Mouse (Mus musculus) MN1 (cell line): ENCODE data around the gene Trpc4ap.
"Not testable (repeated sequence)": the region's sequence is repeated elsewhere in the genome, so short reads cannot be mapped to it uniquely, and the experiment has no call there.

Experiments used
- DNase-seq: peaks from one replicate; pipeline ENCODE4 v3.0.0-alpha.2; 2016; ENCODE audit warnings: low spot score

Trpc4ap gene

DNA sequence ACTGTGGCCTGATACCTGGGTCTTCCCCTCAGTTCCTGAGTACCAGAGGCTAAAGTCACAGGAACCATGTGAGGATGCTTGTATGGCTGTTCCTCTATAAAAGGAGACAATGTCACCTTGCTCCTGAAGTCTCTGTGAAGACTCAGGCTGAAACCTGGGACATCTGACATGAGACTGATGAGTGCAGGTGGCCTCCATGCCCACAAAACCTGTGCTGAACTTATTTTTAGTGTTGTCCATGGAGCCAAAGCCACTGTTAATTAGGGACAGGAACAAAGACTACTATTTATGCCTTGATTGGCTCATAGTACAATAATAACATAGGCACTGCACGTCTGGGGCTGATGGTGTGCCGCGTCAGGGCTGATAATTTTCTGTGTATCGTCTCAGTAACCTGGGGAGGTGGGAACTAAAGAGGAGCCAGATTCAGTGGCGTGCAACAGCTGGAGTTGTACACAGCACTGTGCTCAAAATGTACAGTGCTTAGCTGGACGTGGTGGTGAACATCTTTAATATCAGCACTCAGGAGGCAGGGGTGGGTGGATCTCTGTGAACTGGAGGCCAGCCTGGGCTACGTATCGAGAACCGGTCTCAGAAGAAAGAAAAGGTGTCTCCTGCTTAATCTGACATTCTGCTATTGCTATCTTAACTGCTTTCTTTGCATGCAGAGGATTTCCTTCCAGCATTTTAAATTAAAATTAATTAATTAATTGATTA, 80.2 kb downstream of the Trpc4ap start:
- no peak for DNase-seq

DNA sequence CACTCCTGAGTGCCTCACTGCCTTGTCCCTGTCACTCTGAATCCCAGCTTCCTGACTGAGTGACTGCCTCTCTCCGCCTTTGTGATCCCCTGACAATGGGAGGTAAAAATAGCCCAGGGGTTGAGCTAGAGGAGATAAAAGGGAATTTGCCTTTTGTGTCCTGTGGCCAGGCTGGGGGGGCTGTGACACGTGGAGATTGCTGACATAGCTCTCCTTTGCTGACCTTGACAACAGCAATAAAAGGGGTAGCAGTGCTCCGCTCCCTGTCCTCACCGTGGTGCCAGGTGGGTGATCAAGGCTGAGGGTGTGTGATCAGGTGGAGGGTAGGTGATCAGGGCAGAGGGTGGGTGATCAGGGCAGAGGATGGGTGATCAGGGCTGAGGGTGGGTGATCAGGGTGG, 81.2 kb downstream of the Trpc4ap start, which contains the start of gene Myh7b:
Myh7b (plus strand) TSS at position 235 of the 400 bp plus-strand sequence.
- no peak for DNase-seq

DNA sequence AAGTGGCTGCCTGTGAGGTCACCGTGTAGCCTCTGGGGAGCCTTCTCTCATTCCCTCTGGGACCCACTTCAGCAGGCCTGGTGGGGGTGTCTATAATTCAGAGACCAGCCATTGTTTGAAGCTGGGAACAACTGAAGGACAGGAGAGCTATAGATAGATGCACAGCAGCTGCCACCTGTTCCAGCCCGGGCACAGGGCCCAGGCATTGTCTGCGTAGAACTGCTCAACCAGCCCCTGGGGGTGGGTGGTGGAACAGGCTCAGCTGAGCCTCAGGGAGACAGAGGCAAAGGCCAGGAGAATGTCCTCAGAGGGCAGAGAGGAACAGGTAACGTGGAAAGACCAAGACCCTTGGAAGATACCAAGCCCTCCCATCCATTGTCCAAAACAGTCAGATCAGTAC, 85.8 kb downstream of the Trpc4ap start:
- no peak for DNase-seq

DNA sequence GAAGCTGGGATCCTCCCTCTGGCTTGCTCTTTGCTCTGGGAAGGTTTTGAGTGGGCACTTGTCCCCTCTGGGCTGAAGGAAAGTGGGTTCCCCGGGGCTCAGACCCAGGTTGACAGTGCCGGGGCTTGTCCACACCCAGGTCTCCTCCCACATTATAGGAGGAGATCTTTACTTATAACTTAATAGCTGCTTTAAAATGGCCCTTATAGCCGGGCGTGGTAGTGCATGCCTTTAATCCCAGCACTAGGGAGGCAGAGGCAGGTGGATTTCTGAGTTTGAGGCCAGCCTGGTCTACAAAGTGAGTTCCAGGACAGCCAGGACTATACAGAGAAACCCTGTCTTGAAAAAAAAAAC, 87.0 kb downstream of the Trpc4ap start:
- not testable (repeated sequence) for DNase-seq

DNA sequence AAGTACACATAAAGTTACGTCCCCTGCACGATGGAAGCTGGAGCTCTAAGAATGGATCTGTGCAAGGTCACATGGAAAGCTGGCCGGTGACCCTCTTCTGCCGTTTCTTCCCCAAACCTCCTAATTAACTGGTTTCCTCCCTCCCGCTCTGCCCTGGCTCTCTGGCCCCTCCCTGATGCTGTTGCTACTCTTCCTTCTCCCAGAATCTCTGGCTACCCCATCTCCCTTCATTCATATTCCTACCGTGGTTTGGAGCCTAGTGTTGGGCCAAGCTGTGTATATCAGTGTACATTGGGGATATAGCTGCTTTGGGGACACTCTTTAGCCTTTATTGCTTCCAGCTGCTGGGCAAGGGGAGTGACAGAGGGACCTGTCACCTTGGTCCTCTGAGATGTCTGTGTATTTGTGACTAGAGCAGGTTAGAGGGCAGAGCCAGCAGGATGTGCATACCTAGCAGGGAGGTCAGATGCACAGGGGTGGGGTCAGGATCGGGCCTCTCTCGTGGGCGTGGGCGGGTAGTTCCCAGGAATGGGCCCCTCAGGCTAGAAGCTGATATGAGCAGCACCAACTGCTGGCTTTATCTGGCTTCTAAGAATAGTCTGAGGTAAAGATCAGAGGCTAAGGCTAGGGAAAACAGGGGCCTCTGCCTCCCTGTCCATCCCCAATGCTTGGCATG, 87.5 kb downstream of the Trpc4ap start:
- DNase-seq: no peak

DNA sequence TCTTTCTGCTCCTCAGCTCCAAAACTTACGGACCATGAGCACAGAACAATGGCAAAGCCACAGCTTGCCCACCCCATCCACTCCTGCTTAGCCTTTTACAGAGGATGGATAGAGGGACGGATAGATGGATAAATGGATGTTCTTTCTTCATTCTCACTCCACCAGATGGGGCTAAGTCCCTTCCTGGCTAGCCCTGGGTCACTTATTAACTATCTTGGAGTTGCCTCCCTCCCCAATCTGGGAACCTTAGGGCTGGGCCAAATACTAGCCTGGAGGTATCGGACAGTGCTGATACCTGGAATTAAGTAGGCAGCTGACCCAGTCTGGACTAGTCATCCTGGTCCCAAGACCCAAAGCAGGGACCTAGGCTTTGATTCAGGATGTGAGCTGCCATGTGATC, 88.5 kb downstream of the Trpc4ap start:
- no peak for DNase-seq

DNA sequence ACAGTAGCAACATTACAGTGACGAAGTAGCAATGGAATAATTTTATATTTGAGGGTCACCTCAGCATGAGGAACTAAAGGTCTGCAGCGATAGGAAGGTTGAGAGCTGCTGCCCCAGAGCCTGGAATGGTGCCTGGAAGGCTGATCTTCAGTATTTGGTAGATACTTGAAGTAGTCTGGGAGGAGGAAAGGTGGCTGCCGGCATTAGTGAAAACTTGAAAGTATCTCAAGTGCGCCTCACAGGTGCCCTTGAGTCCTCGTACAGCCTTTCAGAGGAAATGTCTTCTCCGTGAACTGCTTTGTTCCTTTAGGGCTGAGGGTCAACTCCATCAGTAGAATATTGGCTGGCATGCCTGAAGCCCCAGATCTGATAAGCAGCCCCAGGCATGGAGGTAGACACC, 96.7 kb downstream of the Trpc4ap start:
- no peak for DNase-seq

DNA sequence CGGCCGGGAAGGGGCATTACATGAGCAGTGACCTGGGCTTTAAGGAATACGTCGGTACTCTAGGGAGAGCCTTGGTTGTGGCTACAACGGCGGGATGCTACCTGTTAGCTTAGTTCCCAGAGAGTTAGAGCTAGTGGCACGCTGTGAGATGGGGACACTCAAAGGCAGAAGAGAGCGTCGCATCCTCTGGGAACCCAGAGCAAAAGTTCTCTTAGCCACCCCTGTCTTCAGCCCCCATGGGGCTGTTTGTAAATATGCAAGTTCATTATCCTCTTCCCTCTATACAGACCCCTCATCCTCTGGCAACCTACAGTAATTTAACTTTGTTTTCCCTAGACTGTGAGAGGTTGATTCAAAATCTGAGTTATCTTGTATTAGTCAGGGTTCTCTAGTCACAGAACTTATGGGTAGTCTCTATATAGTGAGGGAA, 99.3 kb downstream of the Trpc4ap start:
- no peak for DNase-seq

DNA sequence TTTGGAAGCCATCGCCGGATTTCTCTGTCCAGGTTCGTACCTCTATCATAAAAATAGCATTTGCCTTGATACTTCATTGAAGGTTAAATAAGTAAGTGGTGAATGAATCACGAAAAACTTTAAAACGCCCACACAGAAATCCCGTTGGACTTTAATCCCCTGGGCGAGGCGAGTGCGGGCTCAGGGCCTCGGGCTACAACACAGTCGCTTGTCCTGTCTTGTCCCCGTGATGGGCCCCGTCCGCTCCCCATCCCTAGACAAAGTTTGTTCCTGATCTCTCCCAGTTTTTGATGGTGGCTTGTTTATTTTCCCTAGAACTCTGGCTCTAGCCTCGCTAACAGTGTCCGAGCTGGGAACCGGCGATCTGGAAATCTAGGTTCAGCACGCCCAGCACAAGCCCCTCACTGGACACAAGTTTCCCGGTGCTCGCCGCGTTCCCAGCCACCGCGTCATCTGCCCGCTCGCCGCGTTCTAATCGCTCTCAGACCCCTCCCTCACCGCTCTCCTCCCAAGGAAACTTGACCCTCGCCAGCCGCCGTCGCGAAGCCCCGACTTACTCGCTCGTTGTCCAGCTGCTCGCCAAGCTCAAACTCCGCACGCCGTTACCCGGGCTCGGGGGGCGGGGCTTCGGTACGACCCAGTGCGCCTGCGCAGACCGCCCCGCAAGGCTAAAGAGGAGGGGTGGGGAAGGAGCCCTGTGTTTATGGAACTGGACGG, 99.9 kb downstream of the Trpc4ap start, which contains the start of gene Gss:
Gss (minus strand) TSS at position 674 of the 717 bp plus-strand sequence.
- DNase-seq: peak; percentile 97

DNA sequence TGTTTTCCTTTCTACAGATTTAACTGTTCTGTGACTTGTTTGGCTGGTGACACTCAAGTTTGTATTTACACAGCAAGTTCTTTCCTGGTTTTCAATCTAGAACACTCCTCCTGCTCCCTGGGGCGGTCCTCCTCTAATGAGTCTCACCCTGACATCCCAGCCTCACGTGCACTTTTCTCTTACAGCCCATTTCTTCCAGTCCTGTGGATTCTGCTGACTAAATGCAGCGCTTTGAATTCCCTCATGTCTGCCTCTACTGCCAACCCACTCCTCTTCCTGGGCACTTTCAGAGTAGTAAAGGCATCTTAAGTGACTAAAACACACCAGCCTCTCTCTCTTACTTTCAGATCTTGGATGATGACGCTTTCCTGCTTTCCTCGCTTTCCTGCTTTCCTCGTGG, 100.5 kb downstream of the Trpc4ap start:
- DNase-seq: peak; percentile 35

DNA sequence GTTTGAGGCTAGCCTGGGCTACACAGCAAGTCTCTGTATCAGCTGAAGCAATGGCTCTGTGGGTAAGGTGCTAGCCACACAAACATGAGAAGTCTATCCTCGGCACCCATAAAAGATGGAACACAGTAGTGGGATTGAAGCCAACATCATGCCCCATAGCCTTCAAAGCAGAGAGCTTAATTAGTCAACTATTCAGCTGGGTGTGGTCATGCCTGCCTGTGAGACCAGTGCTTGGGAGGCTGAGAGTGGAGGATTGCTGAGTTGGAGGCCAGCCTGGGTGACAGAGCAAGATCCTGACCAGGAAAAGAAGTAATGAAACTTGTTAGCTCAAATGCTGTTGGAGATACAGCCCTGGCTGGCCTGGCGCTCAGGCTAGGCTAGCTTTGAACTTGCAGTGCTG, 101.3 kb downstream of the Trpc4ap start:
- DNase-seq: no peak

DNA sequence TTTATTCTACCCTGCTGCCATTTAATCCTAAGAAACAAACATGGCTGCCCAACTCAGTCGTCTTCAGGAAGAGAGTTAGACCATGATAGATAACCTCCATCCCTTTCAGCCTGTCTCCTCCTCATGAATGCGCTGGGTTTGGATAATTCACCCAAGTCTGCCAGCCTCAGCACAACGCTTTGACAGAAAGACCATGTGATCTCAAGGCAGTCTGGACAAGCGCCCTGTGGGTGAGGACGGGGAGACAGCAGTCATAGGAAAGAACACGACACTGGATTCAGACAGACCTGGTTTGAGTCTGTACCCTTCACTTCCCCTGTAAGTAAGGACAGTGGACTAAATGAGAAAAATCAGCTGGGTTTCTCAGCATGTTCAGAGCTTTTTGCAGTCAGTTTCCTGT, 102.7 kb downstream of the Trpc4ap start:
- no peak for DNase-seq

DNA sequence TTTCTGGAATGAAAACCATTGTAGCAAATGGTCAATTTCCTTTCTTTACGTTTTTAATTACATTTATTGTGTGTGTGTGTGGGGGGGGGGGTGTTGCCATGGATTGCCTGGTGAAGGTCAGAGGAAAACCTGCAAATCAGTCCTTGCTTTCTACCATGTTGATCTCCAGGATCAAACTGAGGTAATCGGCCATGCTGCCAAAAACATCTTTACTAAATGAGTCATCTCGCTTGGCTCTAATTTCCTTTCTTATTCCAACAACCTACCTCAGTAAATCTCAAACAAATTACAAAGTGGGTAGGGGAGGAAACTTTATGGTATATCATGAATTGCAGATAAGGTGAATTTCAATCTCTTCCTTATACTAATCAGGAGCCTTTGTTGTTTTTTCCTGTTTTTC, 104.0 kb downstream of the Trpc4ap start:
- DNase-seq: no peak

DNA sequence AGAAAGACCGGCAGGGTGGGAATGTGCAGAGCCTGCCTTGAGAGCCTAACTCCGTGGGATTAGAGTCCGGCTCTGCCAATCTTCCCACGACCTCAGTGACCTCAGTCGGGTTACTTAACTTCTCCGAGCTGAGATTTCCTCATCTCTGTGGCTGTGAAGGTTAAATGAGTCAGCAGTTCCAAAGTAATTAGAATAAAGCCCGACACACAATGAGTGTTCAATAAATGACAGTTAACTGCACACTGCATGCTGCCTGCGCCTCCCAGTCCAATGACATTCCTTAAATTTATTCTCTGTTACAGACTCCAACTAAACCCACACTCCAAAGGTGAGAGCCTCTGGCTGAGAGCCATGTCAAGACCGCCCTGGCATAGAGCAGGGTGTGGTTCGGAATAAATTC, 106.7 kb downstream of the Trpc4ap start:
- no peak for DNase-seq

DNA sequence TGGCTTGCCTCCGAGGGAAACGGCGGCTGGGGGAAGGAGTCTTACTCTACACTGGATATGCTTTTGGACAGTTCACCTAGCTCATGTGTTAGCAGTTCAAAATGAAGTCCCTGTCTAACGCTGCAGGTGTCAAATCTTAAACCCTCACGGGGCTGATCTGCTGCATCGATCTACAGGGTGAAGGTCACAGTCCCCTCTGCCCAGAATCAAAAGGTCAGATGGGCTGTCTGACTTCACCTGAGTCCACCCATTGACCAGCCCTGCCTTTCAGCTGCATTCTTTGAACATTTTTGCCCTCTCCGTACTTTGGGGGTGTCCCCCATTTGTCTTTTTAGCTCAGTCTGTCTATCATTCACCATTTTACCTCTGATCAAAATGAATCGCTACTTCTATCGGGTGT, 107.1 kb downstream of the Trpc4ap start:
- DNase-seq: no peak
